Mouse (Mus musculus) forebrain, embryonic 10.5 days (tissue): ENCODE results near the gene Slc7a1. TPM values are rescaled to one million over a fixed set of nuclear protein-coding genes. Genes with fewer than 3 reads are reported as not detected.
"Not testable (repeated sequence)": the region's sequence is repeated elsewhere in the genome, so short reads cannot be mapped to it uniquely, and the experiment has no call there.

Source experiments
- DNase-seq: peaks from one replicate; pipeline ENCODE4 v3.0.0-alpha.2; 2017; ENCODE audit warnings: low spot score; ENCODE audit errors: extremely low spot score
- H3K27ac ChIP-seq: fragments of 300-500 bp; sonication (generic); 2 replicates; pipeline ENCODE4 v1.5.1; 2016; ENCODE audit warnings: mild to moderate bottlenecking
- H3K27me3 ChIP-seq: fragments of 300-500 bp; sonication (generic); 2 replicates; pipeline ENCODE4 v1.6.1; 2016; ENCODE audit warnings: mild to moderate bottlenecking; ENCODE audit not compliant: poor library complexity, severe bottlenecking
- H3K36me3 ChIP-seq: fragments of 300-500 bp; sonication (generic); replicated peaks from 2 replicates; pipeline ENCODE4 v1.6.1; 2016; ENCODE audit warnings: mild to moderate bottlenecking, moderate library complexity
- H3K4me1 ChIP-seq: fragments of 300-500 bp; sonication (generic); 2 replicates; pipeline ENCODE4 v1.6.1; 2016
- H3K4me3 ChIP-seq: fragments of 300-500 bp; sonication (generic); 2 replicates; pipeline ENCODE4 v1.5.1; 2016; ENCODE audit warnings: mild to moderate bottlenecking, moderate library complexity
- H3K9me3 ChIP-seq: fragments of 300-500 bp; sonication (generic); 2 replicates; pipeline ENCODE4 v1.6.1; 2016; ENCODE audit warnings: mild to moderate bottlenecking, moderate library complexity
- WGBS: fragments of 180-500 bp; shearing (Covaris S2); methylation state at CpG from one replicate; pipeline ENCODE4 v1.1.7; 2016; 5-methylcytosine and 5-hydroxymethylcytosine counted together
- polyA plus RNA-seq: library from polyadenylated mRNA; unstranded; fragments of >200 nt; fragmentation: Nextera tagmentation; extraction: Ambion mirVana; gene quantifications from 2 replicates; pipeline ENCODE4 v1.2.1, GENCODE M21; 2016

Slc7a1 gene
- polyA plus RNA-seq, 1 experiment from 2014 or later, result 17.6 TPM

- H3K36me3 ChIP-seq, result peaks cover 47% of the 10 kb centered on the region
- DNase-seq, result no peak
- no peaks in the 10 kb centered on the region for H3K27me3 ChIP-seq
- no peak overlapping the region for H3K4me3 ChIP-seq
- no peaks in the 10 kb centered on the region for H3K4me1 ChIP-seq
- H3K27ac ChIP-seq, result no peak overlapping the region
- 90% methylated on average over 11 of the region's 11 CpGs for WGBS
- no peaks in the 10 kb centered on the region for H3K9me3 ChIP-seq
Observed at GRCm38 (mm10) chr5:148331229-148331776, 68.4 kb downstream of the Slc7a1 start.

DNA sequence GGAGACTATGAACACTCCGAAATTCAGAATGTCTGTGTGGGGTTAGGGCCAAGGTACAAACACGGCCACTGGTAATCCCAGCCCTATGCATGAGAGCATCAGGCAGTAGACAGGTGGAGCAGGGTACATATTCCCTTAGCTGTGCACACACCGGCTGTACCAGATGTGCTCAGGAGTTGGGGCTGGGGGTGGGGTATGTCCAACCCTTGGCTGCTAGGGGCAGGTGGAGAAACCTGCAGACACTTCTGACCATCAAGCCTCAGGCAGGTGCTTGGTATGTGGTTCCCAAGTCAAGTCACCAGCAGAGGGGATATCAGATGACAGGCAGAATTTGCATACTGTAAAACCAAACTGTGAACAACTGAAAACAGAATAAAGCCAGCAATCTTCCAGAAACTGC is 70.7 kb downstream of the Slc7a1 start:
- Histone ChIP-seq H3K4me3 (no peak overlapping the region), H3K9me3 (no peaks in the 10 kb centered on the region), H3K27ac (no peak overlapping the region), H3K4me1 (no peaks in the 10 kb centered on the region), H3K36me3 (peaks cover 31% of the 10 kb centered on the region), H3K27me3 (no peaks in the 10 kb centered on the region)
- DNase-seq, result no peak
- 96% methylated on average over 3 of the region's 3 CpGs for WGBS

GRCm38 (mm10) chr5:148326295-148326694 is 73.4 kb downstream of the Slc7a1 start:
- WGBS, result 94% methylated on average over 9 of the region's 9 CpGs
- DNase-seq, result not testable (repeated sequence)

GRCm38 (mm10) chr5:148325317-148325885 is 74.3 kb downstream of the Slc7a1 start:
- peak; percentile 44 for DNase-seq
- no peaks in the 10 kb centered on the region for H3K4me1 ChIP-seq
- no peaks in the 10 kb centered on the region for H3K9me3 ChIP-seq
- no peak overlapping the region for H3K4me3 ChIP-seq
- no peaks in the 10 kb centered on the region for H3K36me3 ChIP-seq
- H3K27ac ChIP-seq, result no peak overlapping the region
- no peaks in the 10 kb centered on the region for H3K27me3 ChIP-seq
- 50% methylated on average over 4 of the region's 4 CpGs for WGBS

More at GRCm38 (mm10) chr5:148326295-148326694, 73.4 kb downstream of the Slc7a1 start:
- H3K36me3 ChIP-seq, H3K27ac ChIP-seq, H3K4me3 ChIP-seq, H3K27me3 ChIP-seq, H3K9me3 ChIP-seq, H3K4me1 ChIP-seq: not testable (repeated sequence)

DNA sequence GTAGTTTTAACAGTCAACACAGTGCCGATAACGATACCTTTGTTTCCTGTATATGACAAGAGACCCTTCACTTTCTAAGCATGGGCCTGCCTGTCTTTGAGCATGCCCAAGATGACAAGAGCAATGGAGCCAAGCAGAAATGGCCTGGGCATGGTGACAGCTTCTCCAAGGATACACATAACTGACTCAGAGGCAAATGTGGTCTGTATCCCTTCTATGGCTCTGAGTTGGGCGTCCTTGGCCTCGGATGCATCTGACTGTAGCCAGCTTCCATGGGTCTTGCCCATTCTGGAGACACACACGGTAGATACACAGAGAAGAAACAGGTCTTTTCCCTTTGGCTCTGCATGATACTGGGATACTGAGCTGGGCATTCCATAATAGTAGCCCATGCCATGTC is 84.8 kb downstream of the Slc7a1 start:
- Histone ChIP-seq H3K27ac (no peak overlapping the region), H3K4me3 (no peak overlapping the region), H3K36me3 (no peaks in the 10 kb centered on the region), H3K9me3 (no peaks in the 10 kb centered on the region), H3K4me1 (no peaks in the 10 kb centered on the region), H3K27me3 (no peaks in the 10 kb centered on the region)
- WGBS, result 93% methylated on average over 5 of the region's 5 CpGs
- no peak for DNase-seq

DNA sequence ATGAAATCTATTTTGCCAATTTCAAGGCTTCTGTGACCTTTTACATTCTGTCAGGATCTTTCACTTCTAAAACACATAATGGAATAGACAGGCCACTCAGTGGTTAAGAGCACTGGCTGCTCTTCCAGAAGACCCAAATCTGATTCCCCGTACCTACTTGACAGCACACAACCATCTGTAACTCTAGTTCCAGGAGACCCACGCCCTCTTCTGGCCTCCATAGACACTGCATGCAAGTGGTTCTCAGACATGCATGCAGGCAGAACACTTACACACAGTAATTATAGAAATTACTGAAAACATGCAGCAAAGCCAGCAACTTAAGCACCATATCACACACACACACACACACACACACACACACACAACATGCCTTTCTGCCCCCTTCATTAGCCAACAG is 87.3 kb downstream of the Slc7a1 start:
- Histone ChIP-seq H3K9me3 (no peaks in the 10 kb centered on the region), H3K4me3 (no peak overlapping the region), H3K4me1 (no peaks in the 10 kb centered on the region), H3K27ac (no peak overlapping the region), H3K27me3 (no peaks in the 10 kb centered on the region), H3K36me3 (no peaks in the 10 kb centered on the region)
- DNase-seq, result no peak
- 61% methylated on average over 2 of the region's 2 CpGs for WGBS

GRCm38 (mm10) chr5:148310790-148311189 is 88.9 kb downstream of the Slc7a1 start:
- no peaks in the 10 kb centered on the region for H3K4me1 ChIP-seq
- no peak overlapping the region for H3K4me3 ChIP-seq
- H3K27me3 ChIP-seq, result no peaks in the 10 kb centered on the region
- H3K9me3 ChIP-seq, result no peaks in the 10 kb centered on the region
- H3K36me3 ChIP-seq, result no peaks in the 10 kb centered on the region
- no peak overlapping the region for H3K27ac ChIP-seq
- WGBS, result 81% methylated on average over 10 of the region's 10 CpGs
- no peak for DNase-seq

DNA sequence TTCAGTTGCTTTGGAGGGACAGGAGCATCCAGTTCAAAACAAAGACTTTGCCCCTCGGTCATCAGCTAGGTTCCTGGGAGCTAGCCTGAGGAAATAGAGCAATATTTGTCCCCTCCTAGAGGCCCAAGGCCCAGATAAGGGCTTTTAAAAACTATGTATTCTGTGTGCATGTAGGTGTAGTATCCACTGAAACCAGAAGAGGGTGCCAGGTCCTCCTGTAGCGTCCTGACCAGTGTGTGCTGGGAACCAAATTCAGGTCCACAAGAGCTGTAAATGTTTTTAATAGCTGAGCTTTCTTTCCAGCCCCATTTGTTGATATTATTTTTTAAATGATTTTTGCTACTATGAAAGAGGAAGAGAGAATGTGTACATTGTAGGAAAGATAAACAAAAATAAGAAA is 95.6 kb downstream of the Slc7a1 start:
- H3K27ac ChIP-seq, result no peak overlapping the region
- H3K36me3 ChIP-seq, result no peaks in the 10 kb centered on the region
- H3K27me3 ChIP-seq, result no peaks in the 10 kb centered on the region
- no peaks in the 10 kb centered on the region for H3K4me1 ChIP-seq
- WGBS, result 88% methylated on average over 2 of the region's 2 CpGs
- H3K9me3 ChIP-seq, result no peaks in the 10 kb centered on the region
- DNase-seq, result no peak
- no peak overlapping the region for H3K4me3 ChIP-seq

GRCm38 (mm10) chr5:148302968-148303367 is 96.7 kb downstream of the Slc7a1 start:
- 82% methylated on average over 11 of the region's 11 CpGs for WGBS
- Histone ChIP-seq H3K36me3 (no peaks in the 10 kb centered on the region), H3K9me3 (no peaks in the 10 kb centered on the region), H3K27ac (peak overlapping the region; percentile 15; the same call in 1 of the 2 replicates), H3K4me1 (no peaks in the 10 kb centered on the region), H3K4me3 (peak overlapping the region; percentile 28), H3K27me3 (no peaks in the 10 kb centered on the region)
- no peak for DNase-seq

GRCm38 (mm10) chr5:148293346-148293745 is 106.4 kb downstream of the Slc7a1 start:
- Histone ChIP-seq H3K27me3 (no peaks in the 10 kb centered on the region), H3K9me3 (peaks cover 4% of the 10 kb centered on the region; the same call in 1 of the 2 replicates), H3K4me3 (no peak overlapping the region), H3K27ac (no peak overlapping the region), H3K4me1 (peaks cover 8% of the 10 kb centered on the region; the same call in 1 of the 2 replicates), H3K36me3 (no peaks in the 10 kb centered on the region)
- 86% methylated on average over 7 of the region's 7 CpGs for WGBS
- DNase-seq, result no peak

DNA sequence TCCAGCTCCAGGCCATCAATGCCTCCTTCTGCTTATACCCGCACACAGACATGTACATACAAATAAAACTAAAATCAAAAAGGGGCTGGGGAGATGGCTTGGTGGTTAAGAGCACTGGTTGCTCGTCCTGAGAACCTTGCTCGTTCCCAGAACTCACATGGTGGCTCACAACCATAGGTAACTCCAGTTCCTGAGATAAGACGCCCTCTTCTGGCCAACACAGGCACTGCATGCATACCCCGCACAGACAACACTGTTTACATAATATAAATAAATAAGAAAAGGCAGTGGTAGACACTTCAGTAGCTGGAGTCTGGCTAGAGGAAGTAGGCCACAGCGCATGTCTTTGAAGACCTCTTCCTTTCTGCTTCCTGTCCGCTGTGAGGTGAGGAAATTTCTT is 106.8 kb downstream of the Slc7a1 start:
- H3K36me3 ChIP-seq, result no peaks in the 10 kb centered on the region
- H3K27me3 ChIP-seq, result no peaks in the 10 kb centered on the region
- no peak overlapping the region for H3K4me3 ChIP-seq
- H3K27ac ChIP-seq, result no peak overlapping the region
- H3K9me3 ChIP-seq, result peaks cover 4% of the 10 kb centered on the region; the same call in 1 of the 2 replicates
- 83% methylated on average over 7 of the region's 7 CpGs for WGBS
- DNase-seq, result no peak
- peaks cover 8% of the 10 kb centered on the region; the same call in 1 of the 2 replicates for H3K4me1 ChIP-seq

GRCm38 (mm10) chr5:148289951-148290350 is 109.8 kb downstream of the Slc7a1 start:
- Histone ChIP-seq H3K27ac (no peak overlapping the region), H3K27me3 (no peaks in the 10 kb centered on the region), H3K4me3 (no peak overlapping the region), H3K36me3 (no peaks in the 10 kb centered on the region), H3K9me3 (peaks cover 4% of the 10 kb centered on the region; the same call in 1 of the 2 replicates), H3K4me1 (peaks cover 8% of the 10 kb centered on the region; the same call in 1 of the 2 replicates)
- WGBS, result 66% methylated on average over 7 of the region's 7 CpGs
- DNase-seq, result no peak

DNA sequence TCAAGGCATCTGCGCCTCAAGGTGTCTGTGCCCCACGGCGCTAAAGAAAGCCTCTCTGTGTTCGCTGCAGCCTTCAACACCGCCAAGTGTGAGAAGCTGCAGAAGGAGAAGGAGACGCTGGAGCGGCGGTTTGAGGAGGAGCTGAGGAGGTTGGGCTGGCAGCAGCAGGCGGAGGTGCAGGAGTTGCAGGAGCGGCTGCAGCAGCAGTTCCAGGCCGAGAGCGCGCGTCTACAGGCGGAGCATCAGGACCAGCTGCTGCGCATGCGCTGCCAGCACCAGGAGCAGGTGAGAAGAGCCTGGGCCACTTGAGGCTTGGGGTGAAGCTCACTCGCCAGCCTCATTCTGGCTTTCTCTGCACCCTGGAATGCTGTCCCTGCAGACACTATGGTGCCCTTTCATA is 110.9 kb downstream of the Slc7a1 start:
- Histone ChIP-seq H3K9me3 (peaks cover 4% of the 10 kb centered on the region; the same call in 1 of the 2 replicates), H3K27me3 (no peaks in the 10 kb centered on the region), H3K4me3 (no peak overlapping the region), H3K36me3 (no peaks in the 10 kb centered on the region), H3K27ac (no peak overlapping the region), H3K4me1 (peaks cover 11% of the 10 kb centered on the region; the same call in 1 of the 2 replicates)
- no peak for DNase-seq
- WGBS, result 73% methylated on average over 18 of the region's 18 CpGs
